ENCODE assay signal across 14 mouse cellular contexts in genomic region chr16:10337422-10338197, GRCm38 (mm10). TPM values are rescaled to one million over a fixed set of nuclear protein-coding genes. Genes with fewer than 3 reads are reported as not detected.
DNase-seq lines count a peak whose midpoint lies in the region; ATAC-seq and TF ChIP-seq lines count a peak whose summit lies in the region.
"Had no signal": no experiment of that assay in that cellular context is flagged by ENCODE, and none has a peak within 500 bp of the region (broad histone marks: within the 10 kb centered on the region; RNA-seq: fewer than 3 reads in every experiment).

No protein-coding gene starts in this region.

- no peak overlapping the region for H3K9ac ChIP-seq in heart, embryonic 12.5 days
- 0 out of 2 replicates have a peak overlapping the region, but pooled peaks have one; percentile 4 for H3K9ac ChIP-seq in stomach, embryonic 16.5 days (ENCODE audit: low read length)
- H3K9ac ChIP-seq: embryonic facial prominence, embryonic 12.5 days; limb, embryonic 13.5 days had no signal

- no peak overlapping the region for H3K4me2 ChIP-seq in heart, embryonic 12.5 days
- no peak overlapping the region for H3K4me2 ChIP-seq in stomach, embryonic 16.5 days (ENCODE audit: low read depth, low read length)
- H3K4me2 ChIP-seq: embryonic facial prominence, embryonic 12.5 days; limb, embryonic 13.5 days had no signal

- peak; percentile 19 for DNase-seq in right cerebral cortex, adult 18-20 months
- DNase-seq in right cerebral cortex, postnatal 14 days, result no peak
- DNase-seq in lung, adult 18-20 months, result peak; percentile 77 to 81
- DNase-seq in gastrocnemius, adult 2 months, result no peak
- DNase-seq in gastrocnemius, postnatal 14 days, result no peak
- DNase-seq: cerebellum, adult 18-20 months; gastrocnemius, postnatal 36 days; thymus, adult 18-20 months had no signal

- H3K4me3 ChIP-seq in heart, embryonic 12.5 days, result no peak overlapping the region
- H3K4me3 ChIP-seq in stomach, embryonic 16.5 days (replicated peaks; ENCODE audit: low read length), result no peak overlapping the region
- no peak overlapping the region for H3K4me3 ChIP-seq in gastrocnemius, adult 2 months
- H3K4me3 ChIP-seq: embryonic facial prominence, embryonic 12.5 days; limb, embryonic 13.5 days had no signal

- H3K4me1 ChIP-seq in heart, embryonic 12.5 days (replicated peaks), result peaks cover 20% of the 10 kb centered on the region
- 0 out of 2 replicates have a peak, but pooled peaks cover 6% of the 10 kb centered on the region for H3K4me1 ChIP-seq in stomach, embryonic 16.5 days (ENCODE audit: control insufficient read depth, insufficient read depth, low read length)
- H3K4me1 ChIP-seq: embryonic facial prominence, embryonic 12.5 days; limb, embryonic 13.5 days had no signal

- H3K36me3 ChIP-seq in heart, embryonic 12.5 days, result no peaks in the 10 kb centered on the region
- no peaks in the 10 kb centered on the region for H3K36me3 ChIP-seq in stomach, embryonic 16.5 days (ENCODE audit: control insufficient read depth, insufficient read depth, low read length)
- H3K36me3 ChIP-seq: embryonic facial prominence, embryonic 12.5 days; limb, embryonic 13.5 days had no signal

- H3K9me3 ChIP-seq in heart, embryonic 12.5 days (replicated peaks), result peaks cover 4% of the 10 kb centered on the region; the same call in 1 of the 2 replicates
- H3K9me3 ChIP-seq in stomach, embryonic 16.5 days (replicated peaks; ENCODE audit: control insufficient read depth, low read length), result no peaks in the 10 kb centered on the region
- H3K9me3 ChIP-seq: embryonic facial prominence, embryonic 12.5 days; limb, embryonic 13.5 days had no signal

- H3K27ac ChIP-seq in heart, embryonic 12.5 days (ENCODE audit: poor library complexity, severe bottlenecking), result peak overlapping the region; percentile 20
- H3K27ac ChIP-seq in stomach, embryonic 16.5 days (ENCODE audit: low read length), result peak overlapping the region; percentile 30; the same call in 1 of the 2 replicates
- no peak overlapping the region for H3K27ac ChIP-seq in gastrocnemius, adult 2 months
- H3K27ac ChIP-seq: embryonic facial prominence, embryonic 12.5 days; limb, embryonic 13.5 days had no signal

- no peaks in the 10 kb centered on the region for H3K27me3 ChIP-seq in heart, embryonic 12.5 days (replicated peaks)
- no peaks in the 10 kb centered on the region for H3K27me3 ChIP-seq in stomach, embryonic 16.5 days (ENCODE audit: control insufficient read depth, insufficient read depth, low read length)
- H3K27me3 ChIP-seq: embryonic facial prominence, embryonic 12.5 days; limb, embryonic 13.5 days had no signal

- 42% methylated on average over 13 of the region's 13 CpGs for WGBS in heart, embryonic 12.5 days
- WGBS in stomach, embryonic 16.5 days, result 69% methylated on average over 13 of the region's 13 CpGs

- TF ChIP-seq CTCF in gastrocnemius, adult 2 months (IDR thresholded peaks at IDR 0.05), result no peak

- no peak for ATAC-seq in heart, embryonic 12.5 days (ENCODE audit: insufficient number of reproducible peaks, low FRiP score)
- ATAC-seq in stomach, embryonic 16.5 days (ENCODE audit: insufficient read depth, low FRiP score), result no peak; the same call in 1 of the 2 replicates
- ATAC-seq: forebrain, embryonic 14.5 days had no signal

- intact Hi-C loops in gastrocnemius, adult 2 months (cut with DNase I), result no loop called here
- intact Hi-C loops in gastrocnemius, postnatal 14 days (cut with DNase I; ENCODE audit: low total_unique reads), result no loop called here

RNA-seq across cellular contexts. Expression of gene Emp2, which starts 23.8 kb away (rescaled TPM):
- polyA plus RNA-seq in heart, embryonic 12.5 days (2016; fragmentation: Nextera tagmentation; extraction: Ambion mirVana), result 24.2 and 25.4 TPM in 2 replicates
- 83.5 and 110 TPM in 2 replicates for polyA plus RNA-seq in stomach, embryonic 16.5 days (2015; fragmentation: Nextera tagmentation; extraction: Ambion mirVana)
- total RNA-seq in gastrocnemius, adult 2 months (2021), result 1 to 10 TPM; 4.2 to 6.7 TPM
- total RNA-seq in gastrocnemius, postnatal 14 days (2021), result 10 to 100 TPM in 1 of 2 experiments, 1 to 10 TPM in 1; 6.4 to 10.1 TPM
- total RNA-seq: megakaryocyte progenitor cell, adult 5-6 weeks had no signal

RNA-seq across cellular contexts. Expression of gene Tekt5, which starts 57.7 kb away (rescaled TPM):
- polyA plus RNA-seq in heart, embryonic 12.5 days (2016; fragmentation: Nextera tagmentation; extraction: Ambion mirVana), result 0.21 and 0.24 TPM in 2 replicates
- 1.7 and 2.0 TPM in 2 replicates for polyA plus RNA-seq in stomach, embryonic 16.5 days (2015; fragmentation: Nextera tagmentation; extraction: Ambion mirVana)
- total RNA-seq in gastrocnemius, adult 2 months (2021), result not detected
- total RNA-seq in gastrocnemius, postnatal 14 days (2021), result under 1 TPM in 1 of 2 experiments, not detected in 1; 0.18 TPM
- total RNA-seq: gastrocnemius, postnatal 36 days; megakaryocyte progenitor cell, adult 5-6 weeks had no signal
- polyA plus RNA-seq: embryonic facial prominence, embryonic 12.5 days had no signal

Comparison
In these comparisons a context has a peak if more than half of its experiments do, and no peak if none do; other contexts are left out.
1. DNase-seq: peak in right cerebral cortex, adult 18-20 months (single experiment) and lung, adult 18-20 months (2 of 2); none in right cerebral cortex, postnatal 14 days (single experiment), gastrocnemius, adult 2 months (single experiment) and gastrocnemius, postnatal 14 days (single experiment).